Mouse (Mus musculus) heart, embryonic 11.5 days (tissue): Measurements from ENCODE around the gene 1700001C19Rik. TPM values are rescaled to one million over a fixed set of nuclear protein-coding genes. Genes with fewer than 3 reads are reported as not detected.
"Not testable (repeated sequence)": the region's sequence is repeated elsewhere in the genome, so short reads cannot be mapped to it uniquely, and the experiment has no call there.

ENCODE experiments used
- ATAC-seq: fragments of 200-750 bp; cut with Nextera tagmentation; replicated peaks from 2 replicates; pipeline ENCODE4 v1.8.0; 2017; ENCODE audit warnings: moderate library complexity; ENCODE audit not compliant: insufficient number of reproducible peaks, low FRiP score, low TSS enrichment
- H3K27ac ChIP-seq: fragments of 300-500 bp; sonication (generic); 2 replicates; pipeline ENCODE4 v1.5.1; 2014; ENCODE audit warnings: mild to moderate bottlenecking, low read depth, low read length
- H3K27me3 ChIP-seq: fragments of 300-500 bp; sonication (generic); 2 replicates; pipeline ENCODE4 v1.6.1; 2014; ENCODE audit warnings: mild to moderate bottlenecking, low read length, mixed read lengths; ENCODE audit not compliant: control insufficient read depth, insufficient read depth
- H3K36me3 ChIP-seq: fragments of 300-500 bp; sonication (generic); 2 replicates; pipeline ENCODE4 v1.6.1; 2014; ENCODE audit warnings: mild to moderate bottlenecking, low read length, moderate library complexity, mixed read lengths; ENCODE audit not compliant: control insufficient read depth, insufficient read depth
- H3K4me1 ChIP-seq: fragments of 300-500 bp; sonication (generic); 2 replicates; pipeline ENCODE4 v1.6.1; 2014; ENCODE audit warnings: low read length; ENCODE audit not compliant: control insufficient read depth, insufficient read depth
- H3K4me2 ChIP-seq: fragments of 300-500 bp; sonication (generic); 2 replicates; pipeline ENCODE4 v1.6.1; 2014; ENCODE audit warnings: mild to moderate bottlenecking, moderate library complexity
- H3K4me3 ChIP-seq: fragments of 300-500 bp; sonication (generic); 2 replicates; pipeline ENCODE4 v1.5.1; 2014; ENCODE audit warnings: low read depth, low read length
- H3K9ac ChIP-seq: fragments of 300-500 bp; sonication (generic); 2 replicates; pipeline ENCODE4 v1.6.1; 2014; ENCODE audit warnings: mild to moderate bottlenecking, low read depth, low read length, moderate library complexity
- H3K9me3 ChIP-seq: fragments of 300-500 bp; sonication (generic); replicated peaks from 2 replicates; pipeline ENCODE4 v1.6.1; 2016; ENCODE audit warnings: low read length; ENCODE audit not compliant: control insufficient read depth
- WGBS: fragments of 180-500 bp; shearing (Covaris S2); extraction: QIAGEN DNeasy Blood & Tissue Kit; methylation state at CpG from one replicate; pipeline ENCODE4 v1.1.7; 2014; ENCODE audit not compliant: insufficient replicate concordance; 5-methylcytosine and 5-hydroxymethylcytosine counted together
- polyA plus RNA-seq: library from polyadenylated mRNA; unstranded; fragments of >200 nt; fragmentation: Nextera tagmentation; extraction: Ambion mirVana; gene quantifications from 2 replicates; pipeline ENCODE4 v1.2.1, GENCODE M21; 2014

1700001C19Rik gene
- polyA plus RNA-seq, 1 experiment from 2014 or later: 1.2 TPM

DNA sequence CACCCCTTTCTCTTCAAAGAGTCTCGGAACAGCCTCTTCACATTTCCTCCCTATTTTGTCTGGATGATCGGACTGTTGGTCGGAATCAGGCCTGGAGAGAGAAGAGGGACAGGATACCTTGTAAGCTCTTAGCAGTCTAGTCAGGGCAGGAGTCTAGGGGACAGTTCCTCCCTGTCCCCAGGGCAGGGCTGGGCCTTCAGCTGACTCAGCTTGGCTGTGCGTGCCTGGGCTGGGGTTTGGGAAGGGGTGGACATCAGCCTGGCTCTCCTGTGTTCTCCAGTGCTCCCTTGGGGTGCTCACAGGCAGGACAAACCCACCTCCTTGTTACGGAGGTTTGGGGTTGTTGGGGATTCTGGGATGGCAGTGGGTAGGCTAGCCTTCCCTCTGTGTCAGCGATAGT lies 1.4 kb upstream of the 1700001C19Rik start:
- H3K4me2 ChIP-seq: no peak overlapping the region; the same call in 1 of the 2 replicates
- H3K4me3 ChIP-seq: no peak overlapping the region
- 75% methylated on average over 6 of the region's 6 CpGs for WGBS
- peaks cover 9% of the 10 kb centered on the region; the same call in 1 of the 2 replicates for H3K27me3 ChIP-seq
- no peaks in the 10 kb centered on the region for H3K36me3 ChIP-seq
- ATAC-seq: no peak
- no peak overlapping the region for H3K27ac ChIP-seq
- no peaks in the 10 kb centered on the region for H3K9me3 ChIP-seq
- no peak overlapping the region for H3K9ac ChIP-seq
- H3K4me1 ChIP-seq: peaks cover 41% of the 10 kb centered on the region

DNA sequence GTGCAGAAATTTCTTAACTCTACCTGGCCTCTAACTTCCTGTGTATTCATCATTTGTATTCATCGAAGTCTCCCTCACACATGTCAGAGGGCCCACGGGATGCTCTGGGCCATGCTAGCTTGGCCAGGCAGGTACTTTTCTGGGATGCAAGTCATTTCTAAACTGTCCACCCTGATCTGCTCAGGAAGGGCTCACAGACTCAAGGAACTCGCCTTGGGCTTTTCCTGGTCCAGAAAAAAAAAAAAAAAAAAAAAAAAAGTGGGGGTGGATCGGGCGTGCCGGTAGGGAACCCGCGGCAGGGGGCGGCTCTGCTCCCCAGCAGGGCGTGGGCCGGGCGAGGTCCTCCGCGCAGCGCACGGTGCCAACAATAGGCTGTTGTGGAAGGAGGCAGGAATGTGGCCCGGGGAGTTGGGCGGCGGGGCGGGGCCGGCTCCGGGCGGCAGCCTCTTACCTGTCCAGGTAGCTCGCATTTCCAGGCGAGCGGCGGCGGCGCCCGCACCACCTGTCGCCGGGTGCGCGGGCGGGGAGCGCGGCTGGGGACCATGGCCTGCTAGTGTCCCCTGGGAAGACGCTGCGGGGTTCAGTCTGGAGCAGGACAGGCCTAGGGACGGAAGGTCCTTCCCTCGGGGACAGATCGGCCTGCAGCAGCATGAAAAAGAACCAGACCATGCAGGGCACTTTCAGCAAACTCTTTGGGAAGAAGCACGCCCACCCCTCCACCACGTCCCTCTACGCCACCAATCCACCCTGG lies 845 bp downstream of the 1700001C19Rik start, which contains the start of gene AI661453:
Gene AI661453 (plus strand): TSS at position 460 of the 751 bp plus-strand sequence.
- Histone ChIP-seq H3K4me1 (peaks cover 29% of the 10 kb centered on the region), H3K27ac (no peak within 1 kb of the TSS)

DNA sequence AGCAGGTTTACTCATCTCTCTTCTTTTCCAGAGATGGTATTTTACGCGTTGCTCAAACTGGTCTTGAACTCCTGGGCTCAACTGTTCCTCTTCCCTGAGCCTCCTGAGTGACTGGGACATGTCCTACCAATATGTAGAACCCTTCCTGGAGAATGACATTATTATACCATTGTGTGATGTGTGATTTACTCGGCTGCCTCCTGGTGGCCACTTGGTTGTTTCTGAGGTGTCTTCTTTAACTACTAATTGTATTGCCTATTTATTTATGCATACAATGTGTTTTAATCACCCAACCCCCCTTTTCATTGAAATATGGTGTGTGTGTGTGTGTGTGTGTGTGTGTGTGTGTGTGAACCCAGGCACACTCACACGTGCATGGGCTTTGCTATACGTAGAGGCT lies 6.4 kb downstream of the 1700001C19Rik start:
- H3K4me3 ChIP-seq: no peak overlapping the region
- H3K4me1 ChIP-seq: peaks cover 11% of the 10 kb centered on the region; the same call in 1 of the 2 replicates
- WGBS: 60% methylated on average over 5 of the region's 5 CpGs
- H3K27me3 ChIP-seq: no peaks in the 10 kb centered on the region
- no peak overlapping the region for H3K9ac ChIP-seq
- ATAC-seq: no peak
- H3K4me2 ChIP-seq: no peak overlapping the region
- H3K36me3 ChIP-seq: no peaks in the 10 kb centered on the region
- no peak overlapping the region for H3K27ac ChIP-seq
- H3K9me3 ChIP-seq: no peaks in the 10 kb centered on the region

More for the DNA sequence above, 845 bp downstream of the 1700001C19Rik start, which contains the start of gene AI661453:
- H3K4me2 ChIP-seq: peak within 1 kb of the TSS; percentile 92
- ATAC-seq: no peak
- H3K9ac ChIP-seq: peak within 1 kb of the TSS; percentile 75
- peak within 1 kb of the TSS; percentile 56 for H3K4me3 ChIP-seq
- H3K9me3 ChIP-seq: no peaks in the 10 kb centered on the region
- 1% methylated on average over 45 of the region's 45 CpGs for WGBS
- H3K36me3 ChIP-seq: no peaks in the 10 kb centered on the region
- peaks cover 9% of the 10 kb centered on the region; the same call in 1 of the 2 replicates for H3K27me3 ChIP-seq

DNA sequence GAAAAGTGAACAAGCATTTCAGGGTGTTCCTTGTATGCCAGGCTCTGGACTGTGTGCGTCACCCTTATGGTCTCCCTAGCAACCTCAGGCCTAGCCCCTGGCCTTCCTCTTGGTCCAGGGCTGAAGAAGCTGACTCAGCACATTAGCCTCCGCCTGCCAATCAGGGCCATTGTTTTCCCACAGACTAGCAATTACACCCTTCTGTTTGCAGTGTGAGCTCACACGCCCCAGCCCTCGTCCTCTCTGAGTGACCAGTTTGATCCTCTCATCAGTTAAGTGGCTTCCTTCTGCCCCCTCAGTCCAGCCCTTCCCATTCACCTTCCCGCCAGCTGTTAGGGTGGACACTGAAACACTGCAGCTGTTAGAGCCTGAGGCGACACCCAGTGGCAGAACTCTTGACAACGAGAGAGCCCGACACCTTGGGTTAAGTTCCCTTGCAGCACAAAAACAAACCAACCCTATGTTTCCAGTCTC lies 8.3 kb downstream of the 1700001C19Rik start:
- Histone ChIP-seq H3K4me3 (no peak overlapping the region), H3K4me2 (peak overlapping the region; percentile 33), H3K27me3 (no peaks in the 10 kb centered on the region), H3K9ac (0 out of 2 replicates have a peak overlapping the region, but pooled peaks have one; percentile 1), H3K4me1 (peaks cover 15% of the 10 kb centered on the region), H3K9me3 (no peaks in the 10 kb centered on the region), H3K27ac (no peak overlapping the region), H3K36me3 (no peaks in the 10 kb centered on the region)
- 10% methylated on average over 8 of the region's 8 CpGs for WGBS
- ATAC-seq: 0 out of 2 replicates have a peak, but pooled peaks have one; percentile 27

DNA sequence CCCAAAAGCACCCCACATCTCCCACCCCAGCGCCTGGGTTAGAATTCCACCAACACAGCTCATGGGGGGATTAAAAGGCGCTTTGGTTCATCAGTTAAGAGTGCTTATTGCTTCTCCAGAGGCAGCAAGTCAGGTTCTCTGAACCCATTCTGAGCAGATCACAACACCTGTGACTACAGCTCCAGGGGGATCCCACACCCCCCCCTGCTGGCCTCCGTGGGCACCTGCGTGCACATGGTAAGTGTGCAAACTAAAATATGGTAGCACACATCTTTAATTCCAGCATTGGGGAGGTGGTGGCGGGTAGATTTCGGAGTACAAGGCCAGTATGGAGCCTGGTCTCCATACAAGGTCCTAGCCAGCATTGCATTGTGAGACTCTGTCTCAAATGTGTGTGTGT lies 9.9 kb downstream of the 1700001C19Rik start:
- no peak for ATAC-seq
- peaks cover 15% of the 10 kb centered on the region for H3K4me1 ChIP-seq

DNA sequence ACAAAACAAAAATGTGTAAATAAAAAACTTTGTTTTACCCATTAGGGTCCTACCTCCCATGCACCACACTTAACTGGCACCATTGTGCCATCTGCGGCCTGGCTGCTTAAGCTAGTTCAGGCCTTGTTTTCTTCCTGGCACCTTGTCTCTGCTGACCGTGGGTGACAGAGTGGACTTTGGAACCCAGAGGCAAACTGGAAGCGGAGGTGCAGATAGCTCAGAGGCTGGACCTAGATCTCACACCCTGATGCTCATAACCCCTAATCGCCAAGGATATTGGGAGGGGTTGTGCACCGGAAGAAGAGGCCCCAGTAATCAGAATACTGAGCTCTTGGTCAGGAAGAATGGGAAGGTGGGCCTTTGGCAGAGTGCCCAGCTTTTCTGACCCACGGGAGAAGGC lies 13.0 kb downstream of the 1700001C19Rik start:
- H3K4me3 ChIP-seq: no peak overlapping the region
- H3K4me1 ChIP-seq: peaks cover 13% of the 10 kb centered on the region
- H3K4me2 ChIP-seq: no peak overlapping the region
- no peaks in the 10 kb centered on the region for H3K36me3 ChIP-seq
- no peak overlapping the region for H3K27ac ChIP-seq
- no peaks in the 10 kb centered on the region for H3K9me3 ChIP-seq
- no peaks in the 10 kb centered on the region for H3K27me3 ChIP-seq
- no peak for ATAC-seq
- no peak overlapping the region for H3K9ac ChIP-seq
- WGBS: 66% methylated on average over 6 of the region's 6 CpGs

More for the DNA sequence above, 9.9 kb downstream of the 1700001C19Rik start:
- no peaks in the 10 kb centered on the region for H3K9me3 ChIP-seq
- H3K4me3 ChIP-seq: no peak overlapping the region
- no peaks in the 10 kb centered on the region for H3K36me3 ChIP-seq
- H3K4me2 ChIP-seq: no peak overlapping the region
- no peak overlapping the region for H3K9ac ChIP-seq
- WGBS: 53% methylated on average over 6 of the region's 6 CpGs
- H3K27ac ChIP-seq: no peak overlapping the region
- no peaks in the 10 kb centered on the region for H3K27me3 ChIP-seq

DNA sequence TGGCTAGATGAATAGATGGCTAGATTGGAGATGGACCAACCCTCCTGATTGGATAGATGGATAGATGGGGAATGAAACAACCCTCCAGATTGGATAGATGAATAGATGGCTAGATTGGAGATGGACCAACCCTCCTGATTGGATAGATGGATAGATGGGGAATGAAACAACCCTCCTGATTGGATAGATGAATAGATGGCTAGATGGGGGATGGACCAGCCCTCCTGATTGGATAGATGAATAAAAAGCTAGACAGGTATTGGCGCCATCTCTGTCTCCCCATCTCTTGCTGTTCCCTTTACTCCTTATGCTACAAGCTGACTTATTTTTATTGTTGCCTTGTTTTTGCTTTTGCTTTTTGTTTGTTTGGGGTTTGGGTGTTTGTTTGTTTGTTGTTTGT lies 14.6 kb downstream of the 1700001C19Rik start:
- not testable (repeated sequence) for ATAC-seq, H3K9me3 ChIP-seq, H3K9ac ChIP-seq, H3K4me2 ChIP-seq, H3K4me1 ChIP-seq, H3K27ac ChIP-seq, H3K27me3 ChIP-seq, H3K4me3 ChIP-seq, H3K36me3 ChIP-seq
- WGBS: 65% methylated on average over 1 of the region's 1 CpGs

DNA sequence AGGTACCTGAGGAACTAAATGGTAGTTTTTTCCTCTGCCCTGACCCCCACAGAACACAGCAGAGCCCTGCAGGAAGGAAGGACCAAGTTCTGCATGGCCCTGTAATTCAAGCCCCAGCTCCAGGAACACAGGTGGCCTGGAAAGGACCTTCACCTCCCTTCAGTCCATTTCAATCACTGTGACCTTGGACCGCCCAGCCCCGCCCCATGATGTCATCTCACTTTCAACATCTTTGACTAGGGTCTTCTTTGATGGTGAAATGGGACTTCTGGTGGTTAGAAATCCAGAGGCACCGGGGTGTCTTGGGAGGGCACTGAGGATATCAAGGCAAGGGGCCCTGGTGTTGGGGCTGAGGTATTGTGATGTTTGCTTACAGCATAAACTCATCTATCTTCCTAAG lies 15.6 kb downstream of the 1700001C19Rik start:
- 65% methylated on average over 3 of the region's 3 CpGs for WGBS

More for the DNA sequence above, 15.6 kb downstream of the 1700001C19Rik start:
- no peak for ATAC-seq
- Histone ChIP-seq H3K9me3 (no peaks in the 10 kb centered on the region), H3K36me3 (no peaks in the 10 kb centered on the region), H3K4me1 (peaks cover 4% of the 10 kb centered on the region), H3K4me2 (no peak overlapping the region), H3K9ac (no peak overlapping the region), H3K27me3 (no peaks in the 10 kb centered on the region), H3K4me3 (no peak overlapping the region), H3K27ac (no peak overlapping the region)
